Comparison of ENCODE assay signal across 13 mouse cellular contexts in genomic region chr6:90224338-90224737, GRCm38 (mm10). TPM values are rescaled to one million over a fixed set of nuclear protein-coding genes. Genes with fewer than 3 reads are reported as not detected.
"Had no signal": no experiment of that assay in that cellular context is flagged by ENCODE, and none has a peak within 500 bp of the region (broad histone marks: within the 10 kb centered on the region; RNA-seq: fewer than 3 reads in every experiment).

Gene Vmn1r53, minus strand, starts transcription at chr6:90224438.

- DNase-seq: retina, postnatal 1 day; right cerebral cortex, adult 18-20 months; right cerebral cortex, postnatal 14 days; right cerebral cortex, postnatal 25 days; right cerebral cortex, postnatal 4 days; spleen, adult 18-20 months; thymus, adult 18-20 months; thymus, adult 2 months; thymus, postnatal 14 days; thymus, postnatal 25 days; thymus, postnatal 36 days; thymus, postnatal 4 days had no signal

RNA-seq across cellular contexts. Expression of gene Vmn1r53, which starts in this region (rescaled TPM):
- total RNA-seq: neutrophil, adult 5-6 weeks had no signal
